Mouse (Mus musculus) small intestine, adult 2 months (tissue): ENCODE measurements around the gene Lta. TPM values are rescaled to one million over a fixed set of nuclear protein-coding genes. Genes with fewer than 3 reads are reported as not detected.

ENCODE experiments used
- H3K27ac ChIP-seq: fragments of 200-500 bp; 2 replicates; pipeline ENCODE4 v1.5.1; 2012; ENCODE audit warnings: low read depth, low read length, control low read depth, inconsistent platforms; ENCODE audit not compliant: insufficient read depth
- H3K27me3 ChIP-seq: fragments of 200-500 bp; 2 replicates; pipeline ENCODE4 v1.6.1; 2012; ENCODE audit warnings: mild to moderate bottlenecking, moderate library complexity, low read length, inconsistent platforms; ENCODE audit not compliant: control insufficient read depth, insufficient read depth
- H3K36me3 ChIP-seq: fragments of 200-500 bp; 2 replicates; pipeline ENCODE4 v1.6.1; 2012; ENCODE audit warnings: mild to moderate bottlenecking, low read length, control low read depth, inconsistent platforms; ENCODE audit not compliant: control insufficient read depth, insufficient read depth
- H3K4me1 ChIP-seq: fragments of 200-500 bp; 2 replicates; pipeline ENCODE4 v1.6.1; 2012; ENCODE audit warnings: low read length, inconsistent platforms, mixed read lengths; ENCODE audit not compliant: control insufficient read depth, insufficient read depth, insufficient read length
- H3K4me3 ChIP-seq: fragments of 200-500 bp; 2 replicates; pipeline ENCODE4 v1.5.1; 2012; ENCODE audit warnings: low read depth, mild to moderate bottlenecking, control low read depth, inconsistent platforms, low read length, moderate library complexity
- CTCF ChIP-seq: fragments of 200-500 bp; IDR thresholded peaks from 2 replicates; pipeline ENCODE4 v1.5.1; 2012; ENCODE audit warnings: low read depth, mild to moderate bottlenecking, control low read depth, inconsistent platforms, low read length, moderate library complexity, mixed read lengths; ENCODE audit not compliant: insufficient replicate concordance, insufficient read length; ENCODE audit errors: extremely low read depth
- POLR2A ChIP-seq: fragments of 200-500 bp; IDR thresholded peaks from 2 replicates; pipeline ENCODE4 v1.6.1; 2012; ENCODE audit warnings: low read depth, mild to moderate bottlenecking, control low read depth, inconsistent platforms, low read length, moderate library complexity
- WGBS: fragments of 180-500 bp; shearing (Covaris S2); methylation state at CpG from one replicate; pipeline ENCODE4 v1.1.7; 2018; 5-methylcytosine and 5-hydroxymethylcytosine counted together
- polyA plus RNA-seq: library from polyadenylated mRNA; depleted of rRNA; stranded (reverse); fragments of >200 nt; gene quantifications from 2 replicates; pipeline ENCODE4 v1.2.3, GENCODE M21; 2012; rRNA removed

Gene Lta
- polyA plus RNA-seq, 1 experiment: 0.66 TPM

DNA sequence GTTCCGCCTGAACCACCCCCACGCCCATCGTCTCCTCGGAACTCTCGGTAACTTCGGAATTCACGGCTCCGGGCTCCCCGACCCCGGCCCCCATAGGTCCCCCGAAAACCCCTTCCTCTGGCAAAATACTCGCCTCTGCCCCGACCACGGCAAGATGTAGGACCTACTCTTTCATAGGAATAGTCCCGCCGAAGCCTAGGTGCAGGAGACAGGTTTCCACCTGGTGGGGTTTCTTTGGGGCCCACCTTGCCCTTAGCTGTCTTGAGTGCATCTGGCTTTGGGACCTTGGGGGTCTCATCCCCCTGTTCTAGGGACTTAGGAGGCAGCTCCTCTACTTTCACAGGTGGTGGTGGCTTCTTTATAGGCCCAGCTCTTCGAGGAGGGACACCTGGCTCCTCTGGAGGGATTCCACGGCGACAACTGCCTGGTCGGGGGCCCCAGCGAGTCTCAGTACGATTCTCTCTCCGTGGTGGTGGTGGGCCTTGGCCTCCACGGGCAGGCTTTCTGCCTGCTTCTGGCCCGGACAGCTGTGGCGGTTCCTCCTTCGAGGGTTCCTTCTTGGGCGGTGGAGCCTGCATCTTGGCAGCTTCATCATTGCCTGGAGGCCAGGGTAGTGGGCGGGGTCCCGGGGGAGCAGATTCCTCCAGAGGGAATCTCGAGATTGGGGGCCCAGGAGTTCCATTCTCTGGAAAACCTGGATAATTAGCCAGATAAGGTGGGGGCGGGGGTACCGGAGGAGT, 48.5 kb downstream of the Lta start:
- 87% methylated on average over 33 of the region's 33 CpGs for WGBS
- Histone ChIP-seq H3K27me3 (no peaks in the 10 kb centered on the region), H3K27ac (no peak overlapping the region), H3K4me3 (no peak overlapping the region), H3K4me1 (no peaks in the 10 kb centered on the region), H3K36me3 (peaks cover 98% of the 10 kb centered on the region)
- TF ChIP-seq CTCF (no peak), POLR2A (no peak)

DNA sequence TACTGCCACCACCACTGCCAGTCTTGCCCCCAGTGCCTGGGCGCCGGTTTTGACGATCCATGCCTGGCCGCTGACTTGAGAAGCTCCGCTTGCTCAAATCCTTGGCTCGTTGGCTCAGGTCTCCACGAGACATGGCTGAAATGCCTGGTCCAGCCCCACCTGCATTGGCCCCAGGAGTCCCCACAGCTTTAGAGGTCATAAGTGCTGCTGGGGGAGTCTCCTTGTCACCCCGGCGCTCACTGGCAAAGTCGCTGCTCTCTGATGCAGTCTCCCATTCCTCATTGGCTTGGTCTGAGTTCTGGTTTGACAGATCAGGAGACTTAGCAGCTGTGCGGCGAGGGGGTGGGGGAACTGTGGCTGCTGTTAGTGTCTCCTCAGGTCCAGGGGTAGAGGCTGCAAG, 49.7 kb downstream of the Lta start:
- peaks cover 96% of the 10 kb centered on the region for H3K36me3 ChIP-seq
- H3K4me3 ChIP-seq: no peak overlapping the region
- TF ChIP-seq CTCF (no peak), POLR2A (no peak)
- WGBS: 92% methylated on average over 12 of the region's 12 CpGs
- no peak overlapping the region for H3K27ac ChIP-seq
- no peaks in the 10 kb centered on the region for H3K4me1 ChIP-seq
- no peaks in the 10 kb centered on the region for H3K27me3 ChIP-seq

DNA sequence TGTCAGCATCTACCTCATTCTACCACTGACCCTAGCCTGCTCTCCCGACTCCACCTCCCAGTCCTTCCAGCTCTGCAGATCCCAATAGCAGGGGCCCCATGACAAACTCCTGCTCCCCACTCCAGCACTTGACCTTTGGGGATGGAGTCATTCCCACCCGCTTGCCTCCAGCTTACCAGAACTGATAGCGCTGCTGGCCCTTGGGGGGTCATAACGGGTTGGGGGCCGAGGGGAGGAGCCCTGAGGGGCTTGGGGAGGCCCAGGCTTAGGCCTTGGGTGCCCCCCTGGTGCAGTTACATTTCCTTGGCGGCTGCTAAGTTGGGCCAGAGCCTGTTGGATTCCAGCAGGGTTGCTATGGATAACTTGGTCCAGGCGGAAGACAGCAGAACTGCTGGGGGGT, 50.5 kb downstream of the Lta start:
- H3K4me3 ChIP-seq: no peak overlapping the region
- WGBS: 88% methylated on average over 7 of the region's 7 CpGs
- no peak overlapping the region for H3K27ac ChIP-seq
- H3K36me3 ChIP-seq: peaks cover 96% of the 10 kb centered on the region
- TF ChIP-seq CTCF: no peak
- TF ChIP-seq POLR2A: no peak
- no peaks in the 10 kb centered on the region for H3K4me1 ChIP-seq
- no peaks in the 10 kb centered on the region for H3K27me3 ChIP-seq

DNA sequence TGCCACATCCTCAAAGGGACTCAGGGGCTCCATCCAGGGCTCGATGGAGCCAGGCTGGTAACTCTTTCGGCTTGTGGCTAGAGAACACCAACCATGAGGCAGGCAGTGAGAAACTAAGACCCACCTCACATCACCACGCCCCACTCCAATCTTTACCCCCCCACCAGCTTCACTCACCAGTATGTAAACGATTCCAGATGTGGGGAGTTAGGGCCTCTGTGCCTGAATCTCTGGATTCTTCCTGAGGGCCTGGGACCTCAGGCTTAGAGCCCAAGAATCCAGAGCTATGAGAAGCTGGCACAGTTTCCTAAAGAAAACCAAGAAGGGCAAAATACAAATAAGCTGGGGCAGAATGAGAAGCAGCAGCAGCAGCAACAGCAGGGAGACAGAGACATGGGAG, 51.2 kb downstream of the Lta start:
- no peak overlapping the region for H3K27ac ChIP-seq
- TF ChIP-seq POLR2A: no peak
- TF ChIP-seq CTCF: no peak
- H3K27me3 ChIP-seq: no peaks in the 10 kb centered on the region
- peaks cover 96% of the 10 kb centered on the region for H3K36me3 ChIP-seq
- WGBS: 79% methylated on average over 4 of the region's 4 CpGs
- H3K4me3 ChIP-seq: no peak overlapping the region
- no peaks in the 10 kb centered on the region for H3K4me1 ChIP-seq

Other genes with a start within 250 kb of the Lta start
- gene Hspa1b, start 246.1 kb downstream of the Lta start, polyA plus RNA-seq: 17.1 and 19.8 TPM in 2 replicates
- not detected in 2 replicates for gene Gm20481, start 235.4 kb downstream of the Lta start, polyA plus RNA-seq
- 8.9 and 9.3 TPM in 2 replicates for gene Hspa1a, start 233.2 kb downstream of the Lta start, polyA plus RNA-seq
- 0.06 and 0.14 TPM in 2 replicates for gene Hspa1l, start 232.6 kb downstream of the Lta start, polyA plus RNA-seq
- 51.7 and 82.1 TPM in 2 replicates for gene Lsm2, start 223.5 kb downstream of the Lta start, polyA plus RNA-seq
- gene Vars, start 204.4 kb downstream of the Lta start, polyA plus RNA-seq: 123 and 182 TPM in 2 replicates
- 0.82 and 1.2 TPM in 2 replicates for gene Vwa7, start 188.8 kb downstream of the Lta start, polyA plus RNA-seq
- 0.87 and 1.0 TPM in 2 replicates for gene Sapcd1, start 177.3 kb downstream of the Lta start, polyA plus RNA-seq
- 2.2 and 2.3 TPM in 2 replicates for gene Msh5, start 158.6 kb downstream of the Lta start, polyA plus RNA-seq
- gene Clic1, start 155.4 kb downstream of the Lta start, polyA plus RNA-seq: 134 and 219 TPM in 2 replicates
- 8.5 and 14.5 TPM in 2 replicates for gene Ddah2, start 146.3 kb downstream of the Lta start, polyA plus RNA-seq
- 9.3 and 9.9 TPM in 2 replicates for gene Ly6g6c, start 140.0 kb downstream of the Lta start, polyA plus RNA-seq
- gene Mpig6b, start 139.2 kb downstream of the Lta start, polyA plus RNA-seq: 0.28 and 0.39 TPM in 2 replicates
- gene Ly6g6e, start 128.4 kb downstream of the Lta start, polyA plus RNA-seq: 1.3 and 19.4 TPM in 2 replicates
- gene Ly6g6d, start 127.3 kb downstream of the Lta start, polyA plus RNA-seq: 7.2 and 10.7 TPM in 2 replicates
- 1.2 and 3.8 TPM in 2 replicates for gene Ly6g6f, start 119.7 kb downstream of the Lta start, polyA plus RNA-seq
- gene Abhd16a, start 116.1 kb downstream of the Lta start, polyA plus RNA-seq: 114 and 183 TPM in 2 replicates
- gene Ly6g5c, start 97.1 kb downstream of the Lta start, polyA plus RNA-seq: not detected in 2 replicates
- 0.76 and 1.4 TPM in 2 replicates for gene Ly6g5b, start 89.9 kb downstream of the Lta start, polyA plus RNA-seq
- 10.5 and 25.3 TPM in 2 replicates for gene Gpank1, start 83.9 kb downstream of the Lta start, polyA plus RNA-seq
- gene Csnk2b, start 83.3 kb downstream of the Lta start, polyA plus RNA-seq: 226 and 448 TPM in 2 replicates
- 6.9 and 16.2 TPM in 2 replicates for gene D17H6S53E, start 79.0 kb downstream of the Lta start, polyA plus RNA-seq
- 0.15 and 0.25 TPM in 2 replicates for gene Apom, start 73.3 kb downstream of the Lta start, polyA plus RNA-seq
- 93.6 and 184 TPM in 2 replicates for gene Bag6, start 70.2 kb downstream of the Lta start, polyA plus RNA-seq
- 177 and 352 TPM in 2 replicates for gene Prrc2a, start 40.5 kb downstream of the Lta start, polyA plus RNA-seq
- gene Aif1, start 29.3 kb downstream of the Lta start, polyA plus RNA-seq: 0.36 and 1.6 TPM in 2 replicates
- 11.5 and 18.8 TPM in 2 replicates for gene Lst1, start 16.9 kb downstream of the Lta start, polyA plus RNA-seq
- gene Ltb, start 10.9 kb downstream of the Lta start, polyA plus RNA-seq: 26.2 and 32.9 TPM in 2 replicates
- 0.94 and 1.8 TPM in 2 replicates for gene Tnf, start 3.3 kb downstream of the Lta start, polyA plus RNA-seq
- gene Gm16181, start 15.5 kb upstream of the Lta start, polyA plus RNA-seq: 0.22 TPM in 1 of 2 replicates, not detected in the other
- gene Atp6v1g2, start 28.3 kb upstream of the Lta start, polyA plus RNA-seq: 1.0 and 2.8 TPM in 2 replicates
- gene Nfkbil1, start 30.4 kb upstream of the Lta start, polyA plus RNA-seq: 13.7 and 36.3 TPM in 2 replicates
- gene Ddx39b, start 36.4 kb upstream of the Lta start, polyA plus RNA-seq: 95.6 and 194 TPM in 2 replicates
- 776 and 1,546 TPM in 2 replicates for gene H2-D1, start 57.4 kb upstream of the Lta start, polyA plus RNA-seq
- 36.3 and 83.4 TPM in 2 replicates for gene H2-Q1, start 115.1 kb upstream of the Lta start, polyA plus RNA-seq
- gene H2-Q2, start 136.9 kb upstream of the Lta start, polyA plus RNA-seq: 554 and 1,052 TPM in 2 replicates
- gene H2-Q4, start 174.3 kb upstream of the Lta start, polyA plus RNA-seq: 60.9 and 159 TPM in 2 replicates
- gene H2-Q6, start 219.5 kb upstream of the Lta start, polyA plus RNA-seq: 23.8 and 59.3 TPM in 2 replicates
- 74.1 and 186 TPM in 2 replicates for gene H2-Q7, start 233.8 kb upstream of the Lta start, polyA plus RNA-seq